Mouse (Mus musculus) forebrain, embryonic 10.5 days (tissue): ENCODE measurements at regions not wholly inside any gene's neighbourhood (a gene's known extent, or its start where the extent isn't known, plus 50 kb on each side); places are given as distances from the start of the nearest gene placed in this dataset.
A peak's percentile ranks its signal among the peaks of the same experiment; 100 is the strongest.

Experiments
- DNase-seq: peaks from one replicate; pipeline ENCODE4 v3.0.0-alpha.2; 2017; ENCODE audit warnings: low spot score; ENCODE audit errors: extremely low spot score
- H3K27ac ChIP-seq: fragments of 300-500 bp; sonication (generic); 2 replicates; pipeline ENCODE4 v1.5.1; 2016; ENCODE audit warnings: mild to moderate bottlenecking
- H3K27me3 ChIP-seq: fragments of 300-500 bp; sonication (generic); 2 replicates; pipeline ENCODE4 v1.6.1; 2016; ENCODE audit warnings: mild to moderate bottlenecking; ENCODE audit not compliant: poor library complexity, severe bottlenecking
- H3K36me3 ChIP-seq: fragments of 300-500 bp; sonication (generic); replicated peaks from 2 replicates; pipeline ENCODE4 v1.6.1; 2016; ENCODE audit warnings: mild to moderate bottlenecking, moderate library complexity
- H3K4me1 ChIP-seq: fragments of 300-500 bp; sonication (generic); 2 replicates; pipeline ENCODE4 v1.6.1; 2016
- H3K4me3 ChIP-seq: fragments of 300-500 bp; sonication (generic); 2 replicates; pipeline ENCODE4 v1.5.1; 2016; ENCODE audit warnings: mild to moderate bottlenecking, moderate library complexity
- H3K9me3 ChIP-seq: fragments of 300-500 bp; sonication (generic); 2 replicates; pipeline ENCODE4 v1.6.1; 2016; ENCODE audit warnings: mild to moderate bottlenecking, moderate library complexity
- WGBS: fragments of 180-500 bp; shearing (Covaris S2); methylation state at CpG from one replicate; pipeline ENCODE4 v1.1.7; 2016; 5-methylcytosine and 5-hydroxymethylcytosine counted together

GRCm38 (mm10) chr9:61189295-61189694, 182.9 kb upstream of the Tle3 start:
- Histone ChIP-seq H3K27me3 (peaks cover 39% of the 10 kb centered on the region), H3K4me1 (peaks cover 8% of the 10 kb centered on the region), H3K4me3 (no peak overlapping the region), H3K27ac (no peak overlapping the region), H3K36me3 (no peaks in the 10 kb centered on the region), H3K9me3 (peaks cover 8% of the 10 kb centered on the region; the same call in 1 of the 2 replicates)
- DNase-seq, result no peak
- WGBS, result 93% methylated on average over 8 of the region's 8 CpGs

DNA sequence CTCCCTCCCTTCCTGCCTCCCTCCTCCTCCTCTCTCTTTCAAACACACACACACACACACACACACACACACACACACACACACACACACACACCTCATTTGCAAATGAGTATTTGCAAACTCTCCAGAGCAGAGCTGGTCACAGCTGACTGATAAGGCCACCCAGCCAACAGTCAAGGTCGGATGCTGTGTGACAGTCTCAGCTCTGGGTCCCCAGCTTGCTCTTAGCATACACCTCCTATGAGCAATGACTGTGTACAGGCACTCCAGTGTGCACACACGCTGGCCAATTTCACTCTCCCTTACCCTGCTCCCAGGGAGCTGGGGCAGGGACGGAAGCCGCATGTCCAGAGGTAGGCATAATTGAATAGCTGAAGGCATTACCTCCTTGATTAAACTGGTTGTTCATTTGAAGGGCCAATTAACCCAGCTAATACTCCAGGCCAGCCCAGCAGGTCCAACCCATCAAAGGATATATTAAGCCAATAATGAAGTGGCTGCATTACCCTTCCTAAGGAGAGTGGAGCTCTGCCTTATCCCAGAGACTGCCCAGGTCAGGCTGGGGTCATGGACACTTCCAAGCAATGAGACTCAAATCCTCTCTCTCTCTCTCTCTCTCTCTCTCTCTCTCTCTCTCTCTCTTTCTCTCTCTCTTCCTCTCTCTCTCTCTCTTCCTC, 173.0 kb upstream of the Tle3 start:
- DNase-seq, result peak; percentile 38

DNA sequence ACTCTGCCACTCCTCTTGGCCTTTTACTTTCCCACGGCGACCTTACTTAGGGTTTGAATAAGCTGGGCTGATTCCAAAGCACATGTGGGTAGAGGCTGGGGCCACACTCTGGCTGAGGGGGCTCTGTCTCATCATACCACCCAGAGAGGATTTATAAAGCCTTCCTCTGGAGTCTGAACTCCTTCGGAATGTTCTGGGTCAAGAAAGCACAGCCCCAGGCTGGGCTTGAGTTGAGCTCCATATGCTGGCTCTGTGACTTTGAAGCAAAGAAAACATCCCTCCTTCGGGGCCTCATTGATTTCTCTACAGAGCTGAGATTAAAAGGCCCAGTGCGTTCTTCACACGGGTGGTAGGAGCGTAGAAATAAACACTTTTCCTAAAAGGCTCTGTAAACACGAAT, 172.3 kb upstream of the Tle3 start:
- peak; percentile 33 for DNase-seq
- H3K4me3 ChIP-seq, result no peak overlapping the region
- H3K27ac ChIP-seq, result no peak overlapping the region; the same call in 1 of the 2 replicates
- no peaks in the 10 kb centered on the region for H3K9me3 ChIP-seq
- 32% methylated on average over 8 of the region's 8 CpGs for WGBS
- peaks cover 99% of the 10 kb centered on the region for H3K27me3 ChIP-seq
- H3K36me3 ChIP-seq, result no peaks in the 10 kb centered on the region
- H3K4me1 ChIP-seq, result peaks cover 40% of the 10 kb centered on the region

More for the DNA sequence above, 173.0 kb upstream of the Tle3 start:
- H3K9me3 ChIP-seq, result no peaks in the 10 kb centered on the region
- H3K27ac ChIP-seq, result no peak overlapping the region
- WGBS, result 29% methylated on average over 4 of the region's 4 CpGs
- H3K36me3 ChIP-seq, result no peaks in the 10 kb centered on the region
- H3K4me3 ChIP-seq, result no peak overlapping the region
- peaks cover 40% of the 10 kb centered on the region for H3K4me1 ChIP-seq
- peaks cover 99% of the 10 kb centered on the region for H3K27me3 ChIP-seq

GRCm38 (mm10) chr9:61200295-61200955, 171.7 kb upstream of the Tle3 start:
- Histone ChIP-seq H3K36me3 (no peaks in the 10 kb centered on the region), H3K27ac (no peak overlapping the region), H3K4me3 (no peak overlapping the region), H3K4me1 (peaks cover 46% of the 10 kb centered on the region), H3K27me3 (peaks cover 99% of the 10 kb centered on the region), H3K9me3 (no peaks in the 10 kb centered on the region)
- DNase-seq, result no peak
- WGBS, result 39% methylated on average over 5 of the region's 5 CpGs

DNA sequence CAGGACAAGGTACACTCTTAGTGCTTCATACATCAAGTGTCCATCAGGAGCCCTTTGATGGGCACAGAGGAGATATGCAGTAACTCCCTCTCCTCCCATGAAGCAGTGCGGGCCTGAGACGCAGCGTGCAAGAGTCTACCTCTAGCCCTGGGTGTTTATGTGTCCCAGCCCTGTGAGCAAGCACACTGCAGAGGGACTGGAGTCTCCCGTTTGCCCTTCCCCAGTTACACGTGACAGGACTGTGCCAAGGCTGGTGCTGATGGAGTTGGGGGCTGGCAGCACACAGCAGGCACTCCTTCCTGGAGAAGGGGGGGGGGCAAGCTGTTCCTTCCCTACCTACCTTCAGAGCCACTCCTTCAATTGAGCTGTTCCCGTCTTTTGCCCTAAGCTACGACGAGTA, 167.1 kb upstream of the Tle3 start:
- H3K4me3 ChIP-seq, result no peak overlapping the region
- H3K27ac ChIP-seq, result no peak overlapping the region
- H3K36me3 ChIP-seq, result no peaks in the 10 kb centered on the region
- no peak for DNase-seq
- peaks cover 50% of the 10 kb centered on the region for H3K4me1 ChIP-seq
- 85% methylated on average over 8 of the region's 8 CpGs for WGBS
- no peaks in the 10 kb centered on the region for H3K9me3 ChIP-seq
- H3K27me3 ChIP-seq, result peaks cover 90% of the 10 kb centered on the region

DNA sequence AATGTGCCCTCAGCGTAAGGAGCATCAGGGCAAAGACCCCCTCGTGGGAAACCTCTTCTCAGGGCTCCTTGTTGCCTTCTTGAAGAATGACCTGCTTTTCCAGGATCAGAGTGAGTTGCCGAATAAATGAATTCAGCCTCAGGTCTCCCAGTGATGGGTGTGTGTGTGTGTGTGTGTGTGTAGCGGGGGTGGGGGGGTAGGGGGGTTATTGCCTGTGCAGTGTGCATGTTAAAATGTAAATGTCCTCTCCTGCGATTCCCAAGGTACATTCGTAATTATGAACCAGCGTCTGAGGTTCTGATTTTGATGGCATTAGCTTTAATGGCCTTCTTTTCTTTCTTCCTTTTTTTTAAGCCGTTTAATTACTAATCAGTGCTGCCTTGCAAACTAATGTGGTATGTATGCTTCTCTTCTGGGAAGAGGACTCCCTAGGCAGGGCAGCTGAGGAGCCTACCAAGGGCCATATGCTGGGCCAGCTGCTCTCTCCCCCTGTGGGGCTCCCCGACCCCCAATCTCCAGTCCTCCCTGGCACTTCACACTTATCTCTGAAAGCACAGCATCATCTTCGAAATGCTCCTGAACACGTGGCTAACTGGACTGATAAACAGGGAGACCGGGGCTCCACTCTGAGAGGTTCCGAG, 165.3 kb upstream of the Tle3 start:
- WGBS, result 81% methylated on average over 13 of the region's 13 CpGs
- peaks cover 90% of the 10 kb centered on the region for H3K27me3 ChIP-seq

DNA sequence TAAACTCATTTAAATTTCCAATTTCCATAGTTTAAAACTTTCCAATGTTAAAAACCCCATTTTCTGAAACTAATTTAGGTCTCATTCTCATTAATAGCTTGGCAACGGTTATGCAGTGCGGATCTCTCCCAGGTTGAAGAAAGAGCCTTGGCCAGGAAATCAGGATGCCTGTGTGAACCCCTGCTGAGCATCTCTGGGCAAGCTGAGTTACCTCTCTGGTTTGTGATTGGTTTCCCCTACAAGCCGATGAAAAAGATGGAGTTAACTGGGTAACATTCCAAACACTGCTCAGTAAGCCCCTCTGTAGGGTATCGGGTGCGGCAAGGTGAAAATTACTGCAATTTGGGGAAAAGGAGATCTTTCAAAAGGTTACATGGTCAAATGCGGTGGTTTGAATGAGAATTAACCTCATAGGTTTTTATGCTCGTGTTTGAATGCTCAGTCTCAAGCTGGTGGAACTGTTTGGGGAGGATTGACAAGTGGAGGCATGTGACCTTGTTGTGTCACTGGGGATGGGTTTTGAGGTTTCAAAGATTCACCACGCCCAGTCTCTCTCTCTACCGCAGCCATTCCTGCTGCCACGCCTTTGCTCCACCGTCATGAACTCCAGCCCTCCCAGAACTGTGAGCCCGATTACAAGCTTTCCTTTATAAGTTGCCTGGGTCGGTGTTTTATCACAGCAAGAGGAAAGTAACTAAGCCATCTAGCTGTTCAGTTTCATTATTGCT, 164.6 kb upstream of the Tle3 start:
- H3K27ac ChIP-seq, result no peak overlapping the region
- DNase-seq, result no peak
- no peaks in the 10 kb centered on the region for H3K9me3 ChIP-seq
- H3K4me1 ChIP-seq, result peaks cover 29% of the 10 kb centered on the region
- H3K36me3 ChIP-seq, result no peaks in the 10 kb centered on the region
- WGBS, result 89% methylated on average over 13 of the region's 13 CpGs
- H3K4me3 ChIP-seq, result no peak overlapping the region
- peaks cover 90% of the 10 kb centered on the region for H3K27me3 ChIP-seq

More for the DNA sequence above, 165.3 kb upstream of the Tle3 start:
- H3K36me3 ChIP-seq, result no peaks in the 10 kb centered on the region
- DNase-seq, result no peak
- no peak overlapping the region for H3K27ac ChIP-seq
- no peak overlapping the region for H3K4me3 ChIP-seq
- H3K9me3 ChIP-seq, result no peaks in the 10 kb centered on the region
- H3K4me1 ChIP-seq, result peaks cover 33% of the 10 kb centered on the region

- DNase-seq, result no peak
- no peak overlapping the region for H3K4me3 ChIP-seq
- peaks cover 30% of the 10 kb centered on the region for H3K4me1 ChIP-seq
- no peaks in the 10 kb centered on the region for H3K36me3 ChIP-seq
- H3K9me3 ChIP-seq, result no peaks in the 10 kb centered on the region
- WGBS, result 70% methylated on average over 4 of the region's 4 CpGs
- H3K27me3 ChIP-seq, result peaks cover 76% of the 10 kb centered on the region
- H3K27ac ChIP-seq, result no peak overlapping the region
Observed at GRCm38 (mm10) chr9:61211627-61212026, 160.5 kb upstream of the Tle3 start.

- H3K27me3 ChIP-seq, result peaks cover 76% of the 10 kb centered on the region
- no peaks in the 10 kb centered on the region for H3K9me3 ChIP-seq
- no peak for DNase-seq
- 72% methylated on average over 6 of the region's 6 CpGs for WGBS
- peaks cover 28% of the 10 kb centered on the region for H3K4me1 ChIP-seq
- no peaks in the 10 kb centered on the region for H3K36me3 ChIP-seq
- peak overlapping the region; percentile 1; the same call in 1 of the 2 replicates for H3K27ac ChIP-seq
- no peak overlapping the region for H3K4me3 ChIP-seq
Observed at GRCm38 (mm10) chr9:61214943-61215342, 157.2 kb upstream of the Tle3 start.

GRCm38 (mm10) chr9:61216012-61216770, 156.0 kb upstream of the Tle3 start:
- WGBS, result 80% methylated on average over 13 of the region's 13 CpGs
- Histone ChIP-seq H3K27me3 (peaks cover 71% of the 10 kb centered on the region), H3K9me3 (no peaks in the 10 kb centered on the region), H3K4me1 (peaks cover 35% of the 10 kb centered on the region), H3K4me3 (no peak overlapping the region), H3K36me3 (no peaks in the 10 kb centered on the region), H3K27ac (peak overlapping the region; percentile 45)
- no peak for DNase-seq

- no peak for DNase-seq
- Histone ChIP-seq H3K36me3 (no peaks in the 10 kb centered on the region), H3K4me1 (peaks cover 42% of the 10 kb centered on the region), H3K27me3 (peaks cover 53% of the 10 kb centered on the region), H3K27ac (no peak overlapping the region), H3K4me3 (no peak overlapping the region), H3K9me3 (peaks cover 3% of the 10 kb centered on the region; the same call in 1 of the 2 replicates)
- WGBS, result 69% methylated on average over 9 of the region's 9 CpGs
Observed at GRCm38 (mm10) chr9:61220017-61220416, 152.1 kb upstream of the Tle3 start.
